Mouse (Mus musculus) myocyte (in vitro differentiated cells): Measurements from ENCODE around the gene Cyb561. TPM values are rescaled to one million over a fixed set of nuclear protein-coding genes. Genes with fewer than 3 reads are reported as not detected.

ENCODE experiments used
- H3K27me3 ChIP-seq: one replicate; pipeline ENCODE4 v1.6.1; 2011; ENCODE audit not compliant: control insufficient read depth, insufficient read depth, insufficient read length
- H3K36me3 ChIP-seq: one replicate; pipeline ENCODE4 v1.6.1; 2011; ENCODE audit not compliant: control insufficient read depth, insufficient read depth
- H3K4me2 ChIP-seq: one replicate; pipeline ENCODE4 v1.6.1; 2011; ENCODE audit warnings: low read depth, control low read depth
- H3K4me3 ChIP-seq: one replicate; pipeline ENCODE4 v1.5.1; 2011; ENCODE audit warnings: mild to moderate bottlenecking, control low read depth, moderate library complexity
- H3K79me2 ChIP-seq: one replicate; pipeline ENCODE4 v1.6.1; 2011; ENCODE audit not compliant: control insufficient read depth, insufficient read depth
- H3ac ChIP-seq: one replicate; pipeline ENCODE4 v1.6.1; 2011; ENCODE audit not compliant: control insufficient read depth, insufficient read length
- CEBPB ChIP-seq: IDR thresholded peaks from 2 replicates; pipeline ENCODE4 v1.6.1; 2011; ENCODE audit warnings: mild to moderate bottlenecking, moderate library complexity; ENCODE audit not compliant: poor library complexity, insufficient read depth, severe bottlenecking
- E2F4 ChIP-seq: IDR thresholded peaks from one replicate; pipeline ENCODE4 v1.6.1; 2011; ENCODE audit warnings: mild to moderate bottlenecking, control low read depth, moderate library complexity; ENCODE audit not compliant: insufficient read depth
- MAX ChIP-seq: IDR thresholded peaks from one replicate; pipeline ENCODE4 v1.6.1; 2011; ENCODE audit warnings: low read depth, mild to moderate bottlenecking, control low read depth
- MYOD1 ChIP-seq, 3 experiments: IDR thresholded peaks; one replicate each; pipeline ENCODE4 v1.6.1; 2011; ENCODE audit warnings: control low read depth in 2 of 3, low read depth in 2 of 3, mild to moderate bottlenecking in 2 of 3, moderate library complexity in 1 of 3; ENCODE audit not compliant: insufficient read length in 2 of 3, control insufficient read depth in 1 of 3
- MYOG ChIP-seq, 3 experiments: IDR thresholded peaks; one replicate each; pipeline ENCODE4 v1.6.1; 2011; ENCODE audit warnings: control low read depth in 2 of 3, low read depth in 2 of 3, mild to moderate bottlenecking in 2 of 3; ENCODE audit not compliant: insufficient read length in 2 of 3, control insufficient read depth in 1 of 3, insufficient read depth in 1 of 3
- POLR2A ChIP-seq: IDR thresholded peaks from one replicate; pipeline ENCODE4 v1.6.1; 2011; ENCODE audit warnings: low read depth, mild to moderate bottlenecking, control low read depth, moderate library complexity; ENCODE audit not compliant: insufficient read length
- POLR2AphosphoS2 ChIP-seq: IDR thresholded peaks from one replicate; pipeline ENCODE4 v1.6.1; 2011; ENCODE audit warnings: low read depth, control low read depth; ENCODE audit not compliant: insufficient read length
- REST ChIP-seq: IDR thresholded peaks from one replicate; pipeline ENCODE4 v1.6.1; 2011; ENCODE audit warnings: mild to moderate bottlenecking, control low read depth, moderate library complexity; ENCODE audit not compliant: insufficient read depth, insufficient read length
- SRF ChIP-seq: IDR thresholded peaks from one replicate; pipeline ENCODE4 v1.6.1; 2011; ENCODE audit warnings: low read depth; ENCODE audit not compliant: control insufficient read depth, insufficient read length
- TCF12 ChIP-seq: IDR thresholded peaks from one replicate; pipeline ENCODE4 v1.6.1; 2011; ENCODE audit warnings: mild to moderate bottlenecking, control low read depth; ENCODE audit not compliant: poor library complexity, insufficient read depth, severe bottlenecking
- TCF3 ChIP-seq: IDR thresholded peaks from one replicate; pipeline ENCODE4 v1.6.1; 2011; ENCODE audit warnings: low read depth, control low read depth; ENCODE audit not compliant: insufficient read length
- USF1 ChIP-seq: IDR thresholded peaks from one replicate; pipeline ENCODE4 v1.6.1; 2011; ENCODE audit warnings: low read depth, mild to moderate bottlenecking, control low read depth, moderate library complexity
- polyA plus RNA-seq: library from polyadenylated mRNA; unstranded; fragments of >200 nt; fragmentation: generic; extraction: Trizol; gene quantifications from one replicate; pipeline ENCODE4 v1.2.1, GENCODE M21; 2012; ENCODE audit warnings: missing spikeins

The Cyb561 gene
- polyA plus RNA-seq, 1 experiment, result 1.5 TPM

DNA sequence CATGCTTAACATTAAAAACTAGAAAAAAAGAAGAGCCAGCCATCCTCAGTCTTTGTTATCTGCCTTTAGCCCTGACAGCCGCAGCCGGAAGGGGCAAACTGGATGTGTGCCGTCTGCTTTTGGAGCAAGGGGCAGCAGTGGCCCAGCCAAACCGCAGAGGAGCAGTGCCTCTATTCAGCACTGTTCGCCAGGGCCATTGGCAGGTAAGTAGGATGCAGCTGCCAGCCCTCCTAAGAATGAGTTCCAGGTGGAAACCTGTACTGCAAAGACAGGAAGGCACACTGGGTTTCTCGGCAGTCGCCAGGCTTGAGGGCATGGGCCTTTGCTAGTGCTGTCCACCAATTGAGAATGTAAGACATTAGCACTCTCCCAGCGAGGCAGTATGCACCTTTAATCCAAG, 44.2 kb downstream of the Cyb561 start:
- Histone ChIP-seq H3K4me2 (no peak overlapping the region), H3K36me3 (peaks cover 15% of the 10 kb centered on the region), H3K4me3 (no peak overlapping the region), H3K79me2 (no peaks in the 10 kb centered on the region), H3K27me3 (no peaks in the 10 kb centered on the region), H3ac (no peak overlapping the region)
- TF ChIP-seq MAX (no peak), MYOG (IDR thresholded peaks at IDR 0.05; ENCODE audit: control insufficient read depth in 1 of 3, insufficient read depth in 1 of 3, insufficient read length in 2 of 3, low read depth in 2 of 3) (no peak), POLR2A (no peak), MYOD1 (IDR thresholded peaks at IDR 0.05; ENCODE audit: control insufficient read depth in 1 of 3, insufficient read length in 2 of 3, low read depth in 2 of 3) (no peak), POLR2AphosphoS2 (no peak), USF1 (no peak), CEBPB (no peak), TCF3 (no peak), SRF (no peak), E2F4 (no peak), TCF12 (no peak), REST (no peak)

GRCm38 (mm10) chr11:105907381-105907780, 45.8 kb downstream of the Cyb561 start:
- no peak overlapping the region for H3K4me3 ChIP-seq
- no peaks in the 10 kb centered on the region for H3K27me3 ChIP-seq
- no peak overlapping the region for H3K4me2 ChIP-seq
- H3K36me3 ChIP-seq, result peaks cover 8% of the 10 kb centered on the region
- H3K79me2 ChIP-seq, result no peaks in the 10 kb centered on the region
- TF ChIP-seq E2F4 (no peak), TCF12 (no peak)
- no peak overlapping the region for H3ac ChIP-seq

DNA sequence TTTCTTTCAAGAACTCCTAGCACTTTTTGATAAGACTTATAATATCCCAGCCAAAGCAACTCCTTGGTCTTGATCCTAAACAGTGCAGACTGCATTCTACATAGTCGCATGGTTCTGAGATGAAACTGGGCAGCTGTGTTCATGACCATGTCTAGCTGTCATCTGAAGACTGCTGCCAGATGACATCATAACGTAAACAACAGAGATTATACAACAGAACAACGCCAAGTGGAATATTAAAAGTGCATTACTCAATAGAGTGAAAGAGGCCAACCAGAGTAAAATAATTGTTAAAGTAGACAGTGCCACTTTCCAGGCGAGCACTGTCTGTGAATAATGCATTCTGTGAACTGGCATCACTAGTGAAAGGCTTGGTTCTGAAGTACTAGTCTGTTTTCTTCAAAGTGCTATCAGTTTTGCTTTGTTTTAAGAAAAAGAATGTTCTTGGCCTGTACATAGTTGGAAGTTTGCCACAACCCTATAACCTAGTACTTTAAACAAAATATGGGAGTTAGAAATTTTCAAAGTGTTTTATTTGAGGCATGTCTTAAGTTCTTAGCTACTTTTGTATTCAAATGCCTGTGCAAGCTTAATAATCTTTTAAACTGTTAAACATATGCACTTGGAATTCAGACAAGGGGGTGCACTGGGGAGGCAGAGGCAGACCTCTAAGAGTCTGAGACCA, 47.5 kb downstream of the Cyb561 start:
- H3K36me3 ChIP-seq, result peaks cover 8% of the 10 kb centered on the region
- no peak for TF ChIP-seq REST
- TF ChIP-seq MYOD1 (IDR thresholded peaks at IDR 0.05; ENCODE audit: control insufficient read depth in 1 of 3, insufficient read length in 2 of 3, low read depth in 2 of 3), result peak; percentile 53 to 70 (median 55)
- peak; percentile 94 for TF ChIP-seq CEBPB
- peak; percentile 85 for TF ChIP-seq MAX
- H3K4me3 ChIP-seq, result no peak overlapping the region
- H3K27me3 ChIP-seq, result no peaks in the 10 kb centered on the region
- H3ac ChIP-seq, result no peak overlapping the region
- peak overlapping the region; percentile 19 for H3K4me2 ChIP-seq
- no peaks in the 10 kb centered on the region for H3K79me2 ChIP-seq

DNA sequence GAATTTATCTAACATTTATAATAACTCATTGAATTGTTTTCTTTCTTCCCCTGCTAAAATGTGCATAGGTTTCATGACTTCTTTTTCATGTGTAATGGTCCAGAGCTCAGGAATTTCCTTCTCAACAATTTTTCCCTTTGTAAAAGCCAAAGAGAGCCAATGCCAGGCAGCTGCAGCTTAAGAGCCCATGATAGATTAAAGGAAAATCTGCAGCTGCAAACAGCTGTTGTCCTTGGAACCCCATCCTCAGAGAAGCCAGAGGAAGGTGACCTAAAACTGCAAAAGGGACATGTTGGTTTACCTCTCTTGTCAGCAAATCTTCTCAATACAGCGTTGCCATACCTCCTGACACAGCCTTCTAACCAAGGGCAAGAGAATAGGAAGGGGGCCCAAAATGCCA, 50.2 kb downstream of the Cyb561 start:
- TF ChIP-seq CEBPB (no peak), MYOD1 (IDR thresholded peaks at IDR 0.05; ENCODE audit: control insufficient read depth in 1 of 3, insufficient read length in 2 of 3, low read depth in 2 of 3) (no peak), TCF12 (no peak), POLR2AphosphoS2 (no peak)
- H3ac ChIP-seq, result no peak overlapping the region
- H3K79me2 ChIP-seq, result no peaks in the 10 kb centered on the region
- no peak overlapping the region for H3K4me3 ChIP-seq
- H3K36me3 ChIP-seq, result peaks cover 5% of the 10 kb centered on the region
- no peak overlapping the region for H3K4me2 ChIP-seq
- no peaks in the 10 kb centered on the region for H3K27me3 ChIP-seq

GRCm38 (mm10) chr11:105901501-105901900, 51.6 kb downstream of the Cyb561 start:
- H3K4me2 ChIP-seq, result peak overlapping the region; percentile 56
- no peaks in the 10 kb centered on the region for H3K79me2 ChIP-seq
- no peak overlapping the region for H3K4me3 ChIP-seq
- H3K27me3 ChIP-seq, result no peaks in the 10 kb centered on the region
- no peak for TF ChIP-seq POLR2AphosphoS2
- no peak for TF ChIP-seq CEBPB
- no peak for TF ChIP-seq TCF3
- TF ChIP-seq SRF, result no peak
- no peak for TF ChIP-seq E2F4
- peak in 1 of 3 experiments; percentile 8 for TF ChIP-seq MYOG (IDR thresholded peaks at IDR 0.05; ENCODE audit: control insufficient read depth in 1 of 3, insufficient read depth in 1 of 3, insufficient read length in 2 of 3, low read depth in 2 of 3)
- H3ac ChIP-seq, result no peak overlapping the region
- peaks cover 3% of the 10 kb centered on the region for H3K36me3 ChIP-seq
